Mouse (Mus musculus) midbrain, embryonic 15.5 days (tissue): ENCODE data around the gene Grk5. TPM values are rescaled to one million over a fixed set of nuclear protein-coding genes. Genes with fewer than 3 reads are reported as not detected.

Experiments
- ATAC-seq: fragments of 200-750 bp; cut with Nextera tagmentation; replicated peaks from 2 replicates; pipeline ENCODE4 v1.8.0; 2017; ENCODE audit warnings: moderate TSS enrichment
- H3K27ac ChIP-seq: fragments of 300-500 bp; sonication (generic); 2 replicates; pipeline ENCODE4 v1.5.1; 2015; ENCODE audit warnings: mild to moderate bottlenecking, inconsistent platforms
- H3K27me3 ChIP-seq: fragments of 300-500 bp; sonication (generic); replicated peaks from 2 replicates; pipeline ENCODE4 v1.6.1; 2015; ENCODE audit warnings: inconsistent platforms
- H3K36me3 ChIP-seq: fragments of 300-500 bp; sonication (generic); replicated peaks from 2 replicates; pipeline ENCODE4 v1.6.1; 2015; ENCODE audit warnings: inconsistent platforms
- H3K4me1 ChIP-seq: fragments of 300-500 bp; sonication (generic); 2 replicates; pipeline ENCODE4 v1.6.1; 2015; ENCODE audit warnings: inconsistent platforms
- H3K4me2 ChIP-seq: fragments of 300-500 bp; sonication (generic); 2 replicates; pipeline ENCODE4 v1.6.1; 2015; ENCODE audit warnings: inconsistent platforms, mild to moderate bottlenecking, moderate library complexity
- H3K4me3 ChIP-seq: fragments of 300-500 bp; sonication (generic); 2 replicates; pipeline ENCODE4 v1.5.1; 2015; ENCODE audit warnings: mild to moderate bottlenecking, inconsistent platforms
- H3K9ac ChIP-seq: fragments of 300-500 bp; sonication (generic); 2 replicates; pipeline ENCODE4 v1.6.1; 2015; ENCODE audit warnings: mild to moderate bottlenecking, inconsistent platforms
- H3K9me3 ChIP-seq: fragments of 300-500 bp; sonication (generic); 2 replicates; pipeline ENCODE4 v1.6.1; 2016; ENCODE audit warnings: inconsistent platforms
- WGBS: fragments of 180-500 bp; shearing (Covaris S2); methylation state at CpG from one replicate; pipeline ENCODE4 v1.1.7; 2015; ENCODE audit warnings: mixed read lengths; 5-methylcytosine and 5-hydroxymethylcytosine counted together
- polyA plus RNA-seq: library from polyadenylated mRNA; unstranded; fragments of >200 nt; fragmentation: Nextera tagmentation; extraction: Ambion mirVana; gene quantifications from 2 replicates; pipeline ENCODE4 v1.2.1, GENCODE M21; 2015

The Grk5 gene
- polyA plus RNA-seq, 1 experiment from 2014 or later: 2.5 TPM

- whole genome bisulfite sequencing: 83% methylated on average over 4 of the region's 4 CpGs
- no peak overlapping the region for H3K27ac ChIP-seq
- H3K4me3 ChIP-seq: no peak overlapping the region
- ATAC-seq: no peak
- H3K36me3 ChIP-seq: no peaks in the 10 kb centered on the region
- H3K9me3 ChIP-seq: no peaks in the 10 kb centered on the region
- no peaks in the 10 kb centered on the region for H3K27me3 ChIP-seq
- H3K9ac ChIP-seq: no peak overlapping the region
- H3K4me2 ChIP-seq: no peak overlapping the region
- H3K4me1 ChIP-seq: no peaks in the 10 kb centered on the region
Observed at GRCm38 (mm10) chr19:60997784-60998183, 108.2 kb downstream of the Grk5 start.

- Histone ChIP-seq H3K4me2 (no peak overlapping the region), H3K9ac (no peak overlapping the region), H3K36me3 (no peaks in the 10 kb centered on the region), H3K4me3 (no peak overlapping the region), H3K27me3 (no peaks in the 10 kb centered on the region), H3K4me1 (no peaks in the 10 kb centered on the region), H3K27ac (no peak overlapping the region), H3K9me3 (no peaks in the 10 kb centered on the region)
- WGBS: 78% methylated on average over 2 of the region's 2 CpGs
- ATAC-seq: no peak
Observed at GRCm38 (mm10) chr19:60999652-61000051, 110.1 kb downstream of the Grk5 start.

- no peaks in the 10 kb centered on the region for H3K9me3 ChIP-seq
- no peak overlapping the region for H3K9ac ChIP-seq
- ATAC-seq: no peak
- H3K4me2 ChIP-seq: no peak overlapping the region
- no peaks in the 10 kb centered on the region for H3K27me3 ChIP-seq
- H3K36me3 ChIP-seq: no peaks in the 10 kb centered on the region
- no peak overlapping the region for H3K27ac ChIP-seq
- 95% methylated on average over 2 of the region's 2 CpGs for WGBS
- H3K4me1 ChIP-seq: no peaks in the 10 kb centered on the region
- no peak overlapping the region for H3K4me3 ChIP-seq
Observed at GRCm38 (mm10) chr19:61000958-61001357, 111.4 kb downstream of the Grk5 start.

GRCm38 (mm10) chr19:61009266-61009665, 119.7 kb downstream of the Grk5 start:
- ATAC-seq: no peak
- 90% methylated on average over 2 of the region's 2 CpGs for WGBS

GRCm38 (mm10) chr19:61017477-61018266, 128.1 kb downstream of the Grk5 start:
- ATAC-seq: no peak
- Histone ChIP-seq H3K9me3 (no peaks in the 10 kb centered on the region), H3K36me3 (no peaks in the 10 kb centered on the region), H3K27me3 (no peaks in the 10 kb centered on the region), H3K4me2 (no peak overlapping the region), H3K9ac (no peak overlapping the region), H3K4me3 (no peak overlapping the region), H3K27ac (no peak overlapping the region), H3K4me1 (no peaks in the 10 kb centered on the region)
- WGBS: 94% methylated on average over 1 of the region's 1 CpGs

More at GRCm38 (mm10) chr19:61009266-61009665, 119.7 kb downstream of the Grk5 start:
- no peaks in the 10 kb centered on the region for H3K4me1 ChIP-seq
- no peaks in the 10 kb centered on the region for H3K9me3 ChIP-seq
- H3K27ac ChIP-seq: no peak overlapping the region
- H3K27me3 ChIP-seq: no peaks in the 10 kb centered on the region
- no peak overlapping the region for H3K4me3 ChIP-seq
- H3K36me3 ChIP-seq: no peaks in the 10 kb centered on the region
- no peak overlapping the region for H3K9ac ChIP-seq
- H3K4me2 ChIP-seq: no peak overlapping the region

- ATAC-seq: no peak
- 87% methylated on average over 2 of the region's 2 CpGs for WGBS
- no peaks in the 10 kb centered on the region for H3K4me1 ChIP-seq
- H3K27me3 ChIP-seq: no peaks in the 10 kb centered on the region
- H3K36me3 ChIP-seq: no peaks in the 10 kb centered on the region
- no peak overlapping the region for H3K9ac ChIP-seq
- no peaks in the 10 kb centered on the region for H3K9me3 ChIP-seq
- H3K4me3 ChIP-seq: no peak overlapping the region
- H3K4me2 ChIP-seq: no peak overlapping the region
- no peak overlapping the region for H3K27ac ChIP-seq
Observed at GRCm38 (mm10) chr19:61021502-61021901, 132.0 kb downstream of the Grk5 start.

DNA sequence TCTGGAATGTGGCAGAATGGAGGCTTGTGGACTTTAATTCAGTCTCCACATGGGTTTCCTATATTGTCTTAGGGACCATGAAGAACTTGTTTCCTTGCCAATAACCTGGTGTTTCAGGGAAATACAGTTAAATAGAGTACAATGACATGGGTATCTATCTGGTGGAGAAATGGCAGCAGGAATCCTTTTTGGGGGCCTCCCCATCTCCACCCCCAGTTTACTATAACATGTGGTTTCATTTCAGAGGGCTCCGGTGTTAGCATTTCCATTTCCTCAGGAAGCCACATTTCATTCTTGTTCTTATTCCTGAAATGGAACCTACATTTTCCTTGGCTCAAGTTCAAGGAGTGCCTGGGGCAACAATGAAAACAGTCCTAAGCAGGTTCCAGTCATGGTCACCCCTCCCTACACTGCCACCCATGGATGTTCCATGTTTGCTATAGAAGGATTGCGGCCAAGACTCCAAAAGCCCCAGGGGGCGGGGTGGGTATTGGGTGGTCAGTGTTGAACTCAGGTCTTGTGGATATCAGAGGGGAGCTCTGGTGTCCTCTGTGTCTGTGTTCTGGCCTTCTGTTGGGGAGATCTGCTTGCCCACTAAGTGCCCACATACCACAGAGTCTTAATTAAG, 132.5 kb downstream of the Grk5 start:
- 91% methylated on average over 3 of the region's 3 CpGs for WGBS
- Histone ChIP-seq H3K4me1 (no peaks in the 10 kb centered on the region), H3K27ac (no peak overlapping the region), H3K9ac (no peak overlapping the region), H3K36me3 (no peaks in the 10 kb centered on the region), H3K27me3 (no peaks in the 10 kb centered on the region), H3K4me3 (no peak overlapping the region), H3K9me3 (no peaks in the 10 kb centered on the region), H3K4me2 (no peak overlapping the region)
- ATAC-seq: no peak

DNA sequence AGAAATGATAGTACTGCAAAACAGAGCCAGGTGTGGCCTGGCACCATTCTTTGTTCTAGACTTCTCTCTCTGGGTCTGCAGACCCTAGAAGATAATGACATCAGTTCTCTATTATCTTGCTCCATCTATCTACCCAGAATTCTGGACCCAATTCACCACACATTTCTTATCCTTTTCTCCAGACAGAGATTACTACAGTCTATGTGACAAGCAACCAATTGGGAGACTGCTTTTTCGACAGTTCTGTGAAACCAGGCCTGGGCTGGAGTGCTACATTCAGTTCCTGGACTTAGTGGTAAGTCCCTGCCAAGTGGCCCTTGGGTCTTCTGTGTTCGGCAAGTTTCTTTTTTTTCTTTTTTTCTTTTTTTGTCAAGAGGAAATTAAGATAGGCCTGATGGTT, 142.0 kb downstream of the Grk5 start:
- WGBS: 87% methylated on average over 2 of the region's 2 CpGs

DNA sequence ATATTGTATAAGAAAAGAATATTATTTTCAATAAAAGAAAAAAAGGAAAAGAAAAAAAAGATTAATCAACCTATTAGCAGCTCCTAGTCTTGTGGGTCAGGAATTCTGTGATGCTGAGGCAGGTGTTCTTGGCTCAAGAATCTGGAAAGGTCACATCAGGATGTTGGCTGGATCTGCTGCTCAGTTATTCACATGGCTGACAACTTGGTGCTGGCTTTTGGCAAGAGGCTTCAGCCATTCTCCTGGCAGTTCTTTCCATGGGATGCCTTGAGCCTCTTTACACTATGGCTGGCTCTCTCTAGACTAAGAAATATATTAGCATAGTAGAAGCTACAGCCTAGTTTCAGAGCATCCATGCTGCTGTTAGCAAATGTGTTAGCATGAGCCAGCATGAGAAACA, 149.6 kb downstream of the Grk5 start:
- Histone ChIP-seq H3K4me2 (no peak overlapping the region), H3K36me3 (no peaks in the 10 kb centered on the region), H3K9me3 (no peaks in the 10 kb centered on the region), H3K27me3 (no peaks in the 10 kb centered on the region), H3K4me1 (no peaks in the 10 kb centered on the region), H3K4me3 (no peak overlapping the region), H3K9ac (no peak overlapping the region), H3K27ac (no peak overlapping the region)
- no peak for ATAC-seq

More for the DNA sequence above, 142.0 kb downstream of the Grk5 start:
- H3K27me3 ChIP-seq: no peaks in the 10 kb centered on the region
- H3K27ac ChIP-seq: no peak overlapping the region
- H3K9me3 ChIP-seq: no peaks in the 10 kb centered on the region
- H3K9ac ChIP-seq: no peak overlapping the region
- ATAC-seq: no peak
- no peak overlapping the region for H3K4me3 ChIP-seq
- no peak overlapping the region for H3K4me2 ChIP-seq
- H3K36me3 ChIP-seq: no peaks in the 10 kb centered on the region
- H3K4me1 ChIP-seq: no peaks in the 10 kb centered on the region

- no peaks in the 10 kb centered on the region for H3K9me3 ChIP-seq
- ATAC-seq: no peak
Observed at GRCm38 (mm10) chr19:61048646-61049045, 159.1 kb downstream of the Grk5 start.

GRCm38 (mm10) chr19:61049413-61049812, 159.9 kb downstream of the Grk5 start:
- 90% methylated on average over 1 of the region's 1 CpGs for WGBS
- ATAC-seq: no peak
- no peaks in the 10 kb centered on the region for H3K36me3 ChIP-seq
- no peak overlapping the region for H3K27ac ChIP-seq
- no peaks in the 10 kb centered on the region for H3K27me3 ChIP-seq
- H3K4me3 ChIP-seq: no peak overlapping the region
- no peaks in the 10 kb centered on the region for H3K9me3 ChIP-seq
- H3K4me2 ChIP-seq: no peak overlapping the region
- no peaks in the 10 kb centered on the region for H3K4me1 ChIP-seq
- no peak overlapping the region for H3K9ac ChIP-seq

More at GRCm38 (mm10) chr19:61048646-61049045, 159.1 kb downstream of the Grk5 start:
- H3K36me3 ChIP-seq: no peaks in the 10 kb centered on the region
- H3K4me1 ChIP-seq: no peaks in the 10 kb centered on the region
- WGBS: 91% methylated on average over 2 of the region's 2 CpGs
- no peaks in the 10 kb centered on the region for H3K27me3 ChIP-seq
- no peak overlapping the region for H3K9ac ChIP-seq
- H3K4me2 ChIP-seq: no peak overlapping the region
- no peak overlapping the region for H3K27ac ChIP-seq
- H3K4me3 ChIP-seq: no peak overlapping the region

GRCm38 (mm10) chr19:61051151-61051550, 161.6 kb downstream of the Grk5 start:
- Histone ChIP-seq H3K4me1 (no peaks in the 10 kb centered on the region), H3K4me2 (no peak overlapping the region), H3K9me3 (no peaks in the 10 kb centered on the region), H3K36me3 (no peaks in the 10 kb centered on the region), H3K4me3 (no peak overlapping the region), H3K27me3 (no peaks in the 10 kb centered on the region), H3K27ac (no peak overlapping the region), H3K9ac (no peak overlapping the region)
- 98% methylated on average over 1 of the region's 1 CpGs for WGBS
- no peak for ATAC-seq

GRCm38 (mm10) chr19:61052008-61052407, 162.5 kb downstream of the Grk5 start:
- Histone ChIP-seq H3K9ac (no peak overlapping the region), H3K9me3 (no peaks in the 10 kb centered on the region), H3K4me1 (no peaks in the 10 kb centered on the region), H3K27me3 (no peaks in the 10 kb centered on the region), H3K27ac (no peak overlapping the region), H3K4me2 (no peak overlapping the region), H3K36me3 (no peaks in the 10 kb centered on the region), H3K4me3 (no peak overlapping the region)
- no peak for ATAC-seq
